Mouse (Mus musculus) forebrain, embryonic 14.5 days (tissue): ENCODE measurements around the gene Atg7. TPM values are rescaled to one million over a fixed set of nuclear protein-coding genes. Genes with fewer than 3 reads are reported as not detected.

ENCODE experiments used
- ATAC-seq: fragments of 200-750 bp; cut with Nextera tagmentation; 2 replicates; pipeline ENCODE4 v1.8.0; 2017; ENCODE audit warnings: mild to moderate bottlenecking, moderate library complexity
- DNase-seq: peaks from one replicate; pipeline ENCODE4 v3.0.0-alpha.2; 2015; ENCODE audit warnings: low spot score
- H3K27ac ChIP-seq: fragments of 300-500 bp; sonication (generic); 2 replicates; pipeline ENCODE4 v1.5.1; 2014; ENCODE audit warnings: low read depth, mild to moderate bottlenecking, control low read depth, low read length, moderate library complexity
- H3K27me3 ChIP-seq: fragments of 300-500 bp; sonication (generic); replicated peaks from 2 replicates; pipeline ENCODE4 v1.6.1; 2014; ENCODE audit warnings: low read length, control low read depth, mixed read lengths; ENCODE audit not compliant: control insufficient read depth, insufficient read depth
- H3K36me3 ChIP-seq: fragments of 300-500 bp; sonication (generic); 2 replicates; pipeline ENCODE4 v1.6.1; 2014; ENCODE audit warnings: low read length, control low read depth; ENCODE audit not compliant: control insufficient read depth, insufficient read depth
- H3K4me1 ChIP-seq: fragments of 300-500 bp; sonication (generic); 2 replicates; pipeline ENCODE4 v1.6.1; 2014; ENCODE audit warnings: antibody characterized with exemption, low read length, control low read depth; ENCODE audit not compliant: control insufficient read depth, insufficient read depth
- H3K4me2 ChIP-seq: fragments of 300-500 bp; sonication (generic); 2 replicates; pipeline ENCODE4 v1.6.1; 2014; ENCODE audit warnings: mild to moderate bottlenecking, control low read depth, low read length
- H3K4me3 ChIP-seq: fragments of 300-500 bp; sonication (generic); 2 replicates; pipeline ENCODE4 v1.5.1; 2014; ENCODE audit warnings: low read depth, low read length, control low read depth
- H3K9ac ChIP-seq: fragments of 300-500 bp; sonication (generic); 2 replicates; pipeline ENCODE4 v1.6.1; 2014; ENCODE audit warnings: mild to moderate bottlenecking, low read length, control low read depth, moderate library complexity
- H3K9me3 ChIP-seq: fragments of 300-500 bp; sonication (generic); replicated peaks from 2 replicates; pipeline ENCODE4 v1.6.1; 2016; ENCODE audit warnings: low read length, control low read depth, mixed read lengths; ENCODE audit not compliant: control insufficient read depth
- WGBS: fragments of 180-500 bp; shearing (Covaris S2); extraction: QIAGEN DNeasy Blood & Tissue Kit; methylation state at CpG from one replicate; pipeline ENCODE4 v1.1.7; 2014; 5-methylcytosine and 5-hydroxymethylcytosine counted together
- polyA plus RNA-seq: library from polyadenylated mRNA; unstranded; fragments of >200 nt; fragmentation: Nextera tagmentation; extraction: Ambion mirVana; gene quantifications from 2 replicates; pipeline ENCODE4 v1.2.1, GENCODE M21; 2014

Atg7 gene
- polyA plus RNA-seq, 1 experiment from 2014 or later: 21.8 TPM

- Histone ChIP-seq H3K4me1 (peaks cover 22% of the 10 kb centered on the region), H3K36me3 (no peaks in the 10 kb centered on the region), H3K27ac (no peak overlapping the region), H3K4me3 (no peak overlapping the region), H3K27me3 (no peaks in the 10 kb centered on the region), H3K9me3 (no peaks in the 10 kb centered on the region), H3K4me2 (no peak overlapping the region), H3K9ac (no peak overlapping the region)
- ATAC-seq (no peak), DNase-seq (no peak)
- WGBS: 90% methylated on average over 6 of the region's 6 CpGs
Observed at GRCm38 (mm10) chr6:114907459-114907858, 264.6 kb downstream of the Atg7 start.

- Histone ChIP-seq H3K4me1 (peaks cover 26% of the 10 kb centered on the region), H3K9ac (no peak overlapping the region), H3K27ac (no peak overlapping the region), H3K27me3 (no peaks in the 10 kb centered on the region), H3K9me3 (no peaks in the 10 kb centered on the region), H3K36me3 (no peaks in the 10 kb centered on the region), H3K4me3 (no peak overlapping the region), H3K4me2 (no peak overlapping the region)
- WGBS: 89% methylated on average over 7 of the region's 7 CpGs
- no peak for DNase-seq
- ATAC-seq: no peak
Observed at GRCm38 (mm10) chr6:114909801-114910200, 266.9 kb downstream of the Atg7 start.

Other genes with a start within 250 kb of the Atg7 start
- 0.36 and 0.62 TPM in 2 replicates for gene Hrh1, start 245.2 kb upstream of the Atg7 start, polyA plus RNA-seq